Mouse (Mus musculus) CH12F3 (cell line): Measurements from ENCODE around the gene Catsperg1.

ENCODE experiments used
- in situ Hi-C: fragments of 300-500 bp; cut with MboI; formaldehyde crosslinking; loops from 2 replicates; pipeline ENCODE4 v1.14.3; 2020; ENCODE audit warnings: low sequenced_read_pairs

Catsperg1 gene

GRCm38 (mm10) chr7:29170755-29171561 lies 42.9 kb downstream of the Catsperg1 start:
- in situ Hi-C loops, result no loop called here

- in situ Hi-C loops, result no loop called here
Measured at GRCm38 (mm10) chr7:29170066-29170754, 43.6 kb downstream of the Catsperg1 start, which contains the start of the genes Ggn and Spred3. Gene Ggn (plus strand): TSS chr7:29170210. Gene Spred3 (minus strand): TSS chr7:29170411.

GRCm38 (mm10) chr7:29169231-29170065 lies 44.4 kb downstream of the Catsperg1 start:
- in situ Hi-C loops, result no loop called here

- in situ Hi-C loops, result no loop called here
Measured at GRCm38 (mm10) chr7:29168791-29169230, 45.0 kb downstream of the Catsperg1 start.

- in situ Hi-C loops, result no loop called here
Measured at GRCm38 (mm10) chr7:29168121-29168695, 45.6 kb downstream of the Catsperg1 start.

- in situ Hi-C loops, result no loop called here
Measured at GRCm38 (mm10) chr7:29167656-29168055, 46.2 kb downstream of the Catsperg1 start.

- in situ Hi-C loops, result no loop called here
Measured at GRCm38 (mm10) chr7:29162750-29163525, 50.9 kb downstream of the Catsperg1 start.

- in situ Hi-C loops, result no loop called here
Measured at GRCm38 (mm10) chr7:29162294-29162693, 51.5 kb downstream of the Catsperg1 start.

GRCm38 (mm10) chr7:29158264-29158663 lies 55.6 kb downstream of the Catsperg1 start:
- in situ Hi-C loops, result no loop called here

GRCm38 (mm10) chr7:29155838-29156782 lies 57.7 kb downstream of the Catsperg1 start, which contains the start of gene Fam98c:
Gene Fam98c (minus strand): TSS chr7:29156234.
- in situ Hi-C loops, result no loop called here

- in situ Hi-C loops, result no loop called here
Measured at GRCm38 (mm10) chr7:29155196-29155837, 58.5 kb downstream of the Catsperg1 start.

- in situ Hi-C loops, result no loop called here
Measured at GRCm38 (mm10) chr7:29154018-29154720, 59.7 kb downstream of the Catsperg1 start.

GRCm38 (mm10) chr7:29151486-29151885 lies 62.3 kb downstream of the Catsperg1 start:
- in situ Hi-C loops, result no loop called here

- in situ Hi-C loops, result no loop called here
Measured at GRCm38 (mm10) chr7:29148771-29149170, 65.1 kb downstream of the Catsperg1 start.

- in situ Hi-C loops, result no loop called here
Measured at GRCm38 (mm10) chr7:29146625-29147367, 67.0 kb downstream of the Catsperg1 start.

- in situ Hi-C loops, result no loop called here
Measured at GRCm38 (mm10) chr7:29144006-29144405, 69.8 kb downstream of the Catsperg1 start.

- in situ Hi-C loops, result no loop called here
Measured at GRCm38 (mm10) chr7:29141416-29141815, 72.4 kb downstream of the Catsperg1 start.
